Mouse (Mus musculus): ENCODE measurements around the gene Styxl1. TPM values are rescaled to one million over a fixed set of nuclear protein-coding genes. Genes with fewer than 3 reads are reported as not detected.

Styxl1 gene
- polyA plus RNA-seq, 1 experiment from 2014 or later, result 0.63 TPM

DNA sequence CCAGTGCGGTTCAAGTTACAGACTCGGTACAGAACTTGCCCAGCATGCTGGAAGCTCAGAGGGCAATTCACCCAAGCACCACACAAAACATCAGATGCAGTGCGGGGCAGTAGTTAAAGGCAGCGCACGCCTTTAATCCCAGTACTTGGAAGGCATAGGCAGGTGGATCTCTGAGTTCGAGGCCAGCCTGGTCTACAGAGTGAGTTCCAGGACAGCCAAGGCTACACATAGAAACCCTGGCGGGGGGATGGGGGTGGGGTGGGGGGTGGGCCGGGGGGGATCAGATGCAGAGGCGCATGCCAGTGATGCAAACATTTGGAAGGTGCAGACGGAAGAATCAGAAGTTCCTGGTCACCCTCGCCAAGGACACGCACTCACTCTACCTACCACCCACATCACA, 33.4 kb downstream of the Styxl1 start:
- Histone ChIP-seq H3K9ac (replicated peaks; ENCODE audit: low read length) (peak overlapping the region; percentile 86; the same call in 1 of the 2 replicates), H3K36me3 (ENCODE audit: control insufficient read depth, insufficient read depth, low read length) (peaks cover 17% of the 10 kb centered on the region), H3K4me3 (replicated peaks; ENCODE audit: low read depth, low read length) (peak overlapping the region; percentile 89), H3K4me2 (ENCODE audit: low read length) (peak overlapping the region; percentile 86), H3K9me3 (ENCODE audit: control insufficient read depth, low read length) (peaks cover 6% of the 10 kb centered on the region; the same call in 1 of the 2 replicates), H3K27me3 (ENCODE audit: control insufficient read depth, insufficient read depth, low read length) (no peaks in the 10 kb centered on the region), H3K27ac (replicated peaks; ENCODE audit: low read depth, low read length) (no peak overlapping the region), H3K4me1 (ENCODE audit: control insufficient read depth, insufficient read depth, low read length) (peaks cover 8% of the 10 kb centered on the region; the same call in 1 of the 2 replicates)
- DNase-seq (no peak), ATAC-seq (ENCODE audit: low FRiP score, low TSS enrichment) (peak; percentile 3; the same call in 1 of the 2 replicates)
- 21% methylated on average over 12 of the region's 12 CpGs for WGBS

DNA sequence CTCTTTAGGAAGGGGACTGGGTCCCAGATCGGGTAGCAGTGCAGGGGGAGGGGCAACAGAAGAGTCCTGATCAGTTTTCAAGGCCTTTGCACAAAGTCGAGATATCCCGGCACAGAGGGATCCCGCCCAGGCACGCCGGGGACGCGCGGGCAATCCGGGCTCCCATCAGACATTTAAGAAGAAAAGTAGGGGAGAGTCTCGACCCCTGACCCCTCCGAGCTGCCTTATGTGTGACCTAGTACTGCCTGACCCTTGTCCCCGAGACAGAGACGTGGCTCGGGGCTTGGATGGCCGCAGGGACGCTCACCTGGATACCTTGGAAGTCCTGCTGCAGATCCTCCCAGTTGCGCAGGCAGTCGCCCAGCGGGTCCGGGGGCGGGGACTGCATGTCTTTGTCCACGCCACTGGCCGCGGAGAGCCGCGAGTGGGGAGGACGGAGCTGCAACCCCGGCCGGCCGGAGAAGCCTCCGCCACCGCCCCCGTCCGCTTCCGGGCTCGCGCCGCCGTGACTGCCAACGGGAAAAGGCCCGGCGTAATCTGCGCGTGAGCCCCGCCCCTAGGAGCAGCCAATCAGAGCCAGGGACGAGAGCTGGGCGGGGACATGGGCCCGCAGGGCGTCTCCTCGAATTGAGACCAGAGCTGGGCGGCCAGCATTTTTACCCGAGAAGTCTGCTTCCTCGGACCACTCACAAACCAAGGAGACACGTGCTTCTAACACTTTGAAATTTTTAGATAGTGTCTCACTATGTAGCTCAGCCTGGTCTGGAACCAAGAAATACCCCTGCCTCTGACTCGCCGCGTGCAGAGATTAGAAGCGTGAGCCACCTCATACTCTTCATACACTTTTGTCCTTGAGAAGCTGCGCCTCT, 34.2 kb downstream of the Styxl1 start, which contains the start of gene Tmem120a:
Gene Tmem120a (minus strand): TSS at position 708 of the 869 bp plus-strand sequence.
- peak within 1 kb of the TSS; percentile 89 for H3K4me3 ChIP-seq (replicated peaks; ENCODE audit: low read depth, low read length)
- H3K9me3 ChIP-seq (ENCODE audit: control insufficient read depth, low read length), result peaks cover 6% of the 10 kb centered on the region; the same call in 1 of the 2 replicates
- H3K9ac ChIP-seq (replicated peaks; ENCODE audit: low read length), result peak within 1 kb of the TSS; percentile 86
- H3K27ac ChIP-seq (replicated peaks; ENCODE audit: low read depth, low read length), result peak within 1 kb of the TSS; percentile 52
- under 1% methylated on average over 60 of the region's 60 CpGs for WGBS
- peak; percentile 93 for ATAC-seq (ENCODE audit: low FRiP score, low TSS enrichment)
- peaks cover 21% of the 10 kb centered on the region for H3K36me3 ChIP-seq (ENCODE audit: control insufficient read depth, insufficient read depth, low read length)
- peak; percentile 95 for DNase-seq
- H3K4me1 ChIP-seq (ENCODE audit: control insufficient read depth, insufficient read depth, low read length), result peaks cover 8% of the 10 kb centered on the region; the same call in 1 of the 2 replicates
- no peaks in the 10 kb centered on the region for H3K27me3 ChIP-seq (ENCODE audit: control insufficient read depth, insufficient read depth, low read length)
- H3K4me2 ChIP-seq (ENCODE audit: low read length), result peak within 1 kb of the TSS; percentile 86

DNA sequence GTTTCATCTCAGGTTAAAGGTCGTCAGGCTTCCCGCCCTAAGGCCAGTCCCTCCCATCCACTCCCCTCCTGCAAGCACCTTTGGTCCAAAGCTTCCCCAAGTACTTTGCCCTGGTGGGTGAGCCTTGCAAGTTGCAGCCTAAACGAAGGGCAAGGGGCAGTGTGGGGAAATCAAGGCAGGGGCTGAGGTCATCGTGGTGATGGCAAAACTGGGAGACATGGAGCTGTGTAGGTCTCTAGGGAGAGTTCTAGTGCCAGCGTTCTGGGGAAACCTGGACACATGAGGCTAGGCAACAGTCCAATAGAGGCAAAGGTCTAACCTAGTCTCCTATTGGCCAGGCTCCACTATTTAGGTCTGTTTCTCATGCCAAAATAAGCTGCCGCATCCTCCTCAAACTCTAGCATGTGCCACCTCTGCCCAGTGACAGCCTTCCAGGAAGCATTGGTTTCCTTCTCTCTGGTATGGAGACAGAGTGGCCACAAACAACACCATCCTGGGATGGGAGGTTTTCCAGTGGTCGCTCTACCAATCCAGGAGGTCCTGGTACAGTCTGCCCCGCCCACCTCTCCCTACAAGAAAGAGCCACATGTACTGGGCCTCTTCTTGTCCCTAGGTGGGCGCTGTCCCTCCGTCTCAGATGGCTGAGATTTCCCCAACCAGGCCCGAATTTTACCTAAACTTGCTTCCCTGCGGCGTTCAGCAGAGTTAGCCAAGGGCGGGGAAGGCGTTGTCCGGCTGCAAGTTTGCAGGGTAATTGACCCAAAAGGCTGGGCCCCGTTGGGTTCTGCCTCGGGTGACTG, 35.0 kb downstream of the Styxl1 start:
- Histone ChIP-seq H3K27ac (replicated peaks; ENCODE audit: low read depth, low read length) (no peak overlapping the region), H3K4me1 (ENCODE audit: control insufficient read depth, insufficient read depth, low read length) (peaks cover 8% of the 10 kb centered on the region; the same call in 1 of the 2 replicates), H3K4me3 (replicated peaks; ENCODE audit: low read depth, low read length) (peak overlapping the region; percentile 89), H3K36me3 (ENCODE audit: control insufficient read depth, insufficient read depth, low read length) (peaks cover 25% of the 10 kb centered on the region), H3K9me3 (ENCODE audit: control insufficient read depth, low read length) (peaks cover 6% of the 10 kb centered on the region; the same call in 1 of the 2 replicates), H3K4me2 (ENCODE audit: low read length) (peak overlapping the region; percentile 86), H3K9ac (replicated peaks; ENCODE audit: low read length) (peak overlapping the region; percentile 86), H3K27me3 (ENCODE audit: control insufficient read depth, insufficient read depth, low read length) (no peaks in the 10 kb centered on the region)
- peak; percentile 71; the same call in 1 of the 2 replicates for ATAC-seq (ENCODE audit: low FRiP score, low TSS enrichment)
- DNase-seq, result peak; percentile 62
- WGBS, result 19% methylated on average over 18 of the region's 18 CpGs

DNA sequence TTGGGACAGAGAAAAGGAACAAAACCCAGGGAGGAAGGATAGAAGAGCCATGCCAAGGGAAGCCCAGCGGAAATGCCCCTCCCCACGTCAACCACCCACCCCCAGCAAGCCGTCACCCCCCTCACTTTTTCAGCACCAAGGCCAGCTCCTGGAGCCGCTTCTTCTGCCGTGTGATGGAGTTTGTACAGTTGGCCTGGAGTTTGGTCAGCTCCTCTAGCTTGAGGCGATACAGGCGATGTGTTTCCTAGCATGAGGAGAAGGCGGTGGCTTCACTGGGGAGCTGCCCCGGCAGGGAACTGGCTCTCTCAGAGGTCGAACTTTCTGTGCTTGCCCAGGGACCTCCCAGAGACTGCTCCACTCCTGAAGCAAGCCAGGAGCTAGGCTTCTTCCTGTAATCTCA, 36.0 kb downstream of the Styxl1 start:
- Histone ChIP-seq H3K36me3 (ENCODE audit: control insufficient read depth, insufficient read depth, low read length) (peaks cover 35% of the 10 kb centered on the region), H3K27ac (replicated peaks; ENCODE audit: low read depth, low read length) (no peak overlapping the region), H3K4me1 (ENCODE audit: control insufficient read depth, insufficient read depth, low read length) (peaks cover 8% of the 10 kb centered on the region; the same call in 1 of the 2 replicates), H3K27me3 (ENCODE audit: control insufficient read depth, insufficient read depth, low read length) (no peaks in the 10 kb centered on the region), H3K9ac (replicated peaks; ENCODE audit: low read length) (no peak overlapping the region), H3K4me2 (ENCODE audit: low read length) (no peak overlapping the region), H3K9me3 (ENCODE audit: control insufficient read depth, low read length) (no peaks in the 10 kb centered on the region; the same call in 1 of the 2 replicates), H3K4me3 (replicated peaks; ENCODE audit: low read depth, low read length) (no peak overlapping the region)
- 71% methylated on average over 10 of the region's 10 CpGs for WGBS
- no peak for ATAC-seq (ENCODE audit: low FRiP score, low TSS enrichment)
- DNase-seq, result no peak

DNA sequence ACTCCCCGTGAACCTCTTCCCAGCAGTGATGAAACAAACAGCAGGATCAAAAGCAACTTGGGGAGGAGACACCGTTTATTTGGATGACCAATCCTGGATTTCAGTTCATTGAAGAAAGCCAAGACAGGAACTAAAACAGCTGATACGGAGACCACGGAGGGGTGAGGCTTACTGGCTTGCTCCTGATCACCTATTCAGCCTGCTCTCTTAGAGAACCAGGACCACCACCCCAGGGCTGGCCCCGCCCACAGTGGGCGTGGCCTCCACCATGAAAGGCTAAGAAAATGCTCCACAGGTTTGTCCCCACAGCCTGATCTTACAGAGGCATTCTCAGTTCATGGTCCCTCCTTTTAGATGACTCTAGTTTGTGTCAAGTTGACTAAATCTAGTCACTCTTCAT, 39.9 kb downstream of the Styxl1 start:
- no peaks in the 10 kb centered on the region for H3K27me3 ChIP-seq (ENCODE audit: control insufficient read depth, insufficient read depth, low read length)
- no peaks in the 10 kb centered on the region for H3K9me3 ChIP-seq (ENCODE audit: control insufficient read depth, low read length)
- H3K4me3 ChIP-seq (replicated peaks; ENCODE audit: low read depth, low read length), result no peak overlapping the region
- H3K4me2 ChIP-seq (ENCODE audit: low read length), result no peak overlapping the region
- 28% methylated on average over 6 of the region's 6 CpGs for WGBS
- peaks cover 74% of the 10 kb centered on the region for H3K36me3 ChIP-seq (ENCODE audit: control insufficient read depth, insufficient read depth, low read length)
- ATAC-seq (ENCODE audit: low FRiP score, low TSS enrichment) (no peak), DNase-seq (peak; percentile 20)
- peaks cover 4% of the 10 kb centered on the region; the same call in 1 of the 2 replicates for H3K4me1 ChIP-seq (ENCODE audit: control insufficient read depth, insufficient read depth, low read length)
- no peak overlapping the region for H3K9ac ChIP-seq (replicated peaks; ENCODE audit: low read length)
- no peak overlapping the region for H3K27ac ChIP-seq (replicated peaks; ENCODE audit: low read depth, low read length)

DNA sequence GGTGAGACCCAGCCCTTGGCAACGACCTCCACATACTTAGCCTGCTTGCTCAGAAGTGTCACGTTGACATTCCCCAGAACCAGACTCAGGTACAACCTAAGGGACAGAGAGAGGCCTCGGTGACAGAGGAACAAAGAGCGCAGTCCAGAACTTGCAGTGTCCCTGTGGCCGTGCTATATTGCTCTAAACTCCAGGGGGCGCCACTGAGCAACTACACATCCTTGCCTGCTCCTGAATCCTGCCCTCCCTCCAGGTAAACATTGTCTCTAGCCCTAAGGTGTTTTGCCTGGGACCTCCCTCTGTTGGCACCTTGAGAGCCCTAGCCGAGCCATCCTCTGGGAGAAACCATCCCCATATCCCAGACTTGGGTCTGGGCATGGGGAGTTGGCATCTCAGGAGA, 41.0 kb downstream of the Styxl1 start:
- no peaks in the 10 kb centered on the region for H3K9me3 ChIP-seq (ENCODE audit: control insufficient read depth, low read length)
- no peaks in the 10 kb centered on the region for H3K4me1 ChIP-seq (ENCODE audit: control insufficient read depth, insufficient read depth, low read length)
- ATAC-seq (ENCODE audit: low FRiP score, low TSS enrichment), result no peak
- no peak overlapping the region for H3K27ac ChIP-seq (replicated peaks; ENCODE audit: low read depth, low read length)
- H3K4me2 ChIP-seq (ENCODE audit: low read length), result no peak overlapping the region
- peaks cover 85% of the 10 kb centered on the region for H3K36me3 ChIP-seq (ENCODE audit: control insufficient read depth, insufficient read depth, low read length)
- no peaks in the 10 kb centered on the region for H3K27me3 ChIP-seq (ENCODE audit: control insufficient read depth, insufficient read depth, low read length)
- H3K4me3 ChIP-seq (replicated peaks; ENCODE audit: low read depth, low read length), result no peak overlapping the region
- 80% methylated on average over 7 of the region's 7 CpGs for WGBS
- no peak for DNase-seq
- no peak overlapping the region for H3K9ac ChIP-seq (replicated peaks; ENCODE audit: low read length)

DNA sequence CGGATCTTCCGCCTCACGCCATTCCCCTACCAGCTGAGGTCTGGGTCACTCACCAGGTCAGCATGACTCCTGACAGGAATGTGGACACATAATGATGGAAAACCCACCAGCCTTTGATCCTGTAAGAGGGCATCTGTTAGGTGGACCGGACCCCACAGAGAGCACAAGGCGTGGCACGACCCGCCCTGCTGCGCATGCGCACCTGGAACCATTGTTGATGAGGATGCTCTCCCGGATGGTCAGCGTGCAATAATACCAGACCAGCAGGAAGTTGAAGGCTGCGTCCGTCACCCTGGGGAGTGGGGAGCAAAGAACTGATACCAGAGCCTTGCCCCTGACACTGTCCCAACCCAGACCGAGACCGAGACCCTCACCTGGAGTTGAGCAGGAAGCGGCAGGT, 41.6 kb downstream of the Styxl1 start:
- Histone ChIP-seq H3K4me3 (replicated peaks; ENCODE audit: low read depth, low read length) (no peak overlapping the region), H3K9ac (replicated peaks; ENCODE audit: low read length) (no peak overlapping the region), H3K4me1 (ENCODE audit: control insufficient read depth, insufficient read depth, low read length) (no peaks in the 10 kb centered on the region), H3K27ac (replicated peaks; ENCODE audit: low read depth, low read length) (no peak overlapping the region), H3K36me3 (ENCODE audit: control insufficient read depth, insufficient read depth, low read length) (peaks cover 85% of the 10 kb centered on the region), H3K4me2 (ENCODE audit: low read length) (no peak overlapping the region), H3K9me3 (ENCODE audit: control insufficient read depth, low read length) (no peaks in the 10 kb centered on the region), H3K27me3 (ENCODE audit: control insufficient read depth, insufficient read depth, low read length) (no peaks in the 10 kb centered on the region)
- DNase-seq, result no peak
- no peak for ATAC-seq (ENCODE audit: low FRiP score, low TSS enrichment)
- 96% methylated on average over 16 of the region's 16 CpGs for WGBS

DNA sequence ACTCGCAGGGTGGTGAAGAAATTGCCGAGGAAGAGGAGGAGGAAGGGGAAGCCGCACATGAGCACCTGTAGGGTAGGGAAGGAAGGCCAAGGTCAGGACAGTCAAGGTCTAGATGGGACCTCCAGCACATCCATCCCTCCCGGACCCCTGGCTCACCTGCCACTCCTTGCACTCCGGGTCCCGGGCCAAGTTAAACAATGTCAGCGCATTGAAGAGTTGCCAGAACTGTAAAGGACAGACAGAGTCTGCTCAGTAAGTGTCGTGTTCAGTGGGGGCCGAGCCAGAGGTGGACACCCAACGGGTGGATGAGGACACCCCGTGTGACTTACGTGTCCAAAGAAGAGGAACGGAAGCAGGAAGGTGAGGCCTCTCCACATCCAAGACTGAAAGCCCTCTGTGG, 42.4 kb downstream of the Styxl1 start:
- DNase-seq (no peak), ATAC-seq (ENCODE audit: low FRiP score, low TSS enrichment) (no peak)
- H3K4me1 ChIP-seq (ENCODE audit: control insufficient read depth, insufficient read depth, low read length), result no peaks in the 10 kb centered on the region
- H3K27ac ChIP-seq (replicated peaks; ENCODE audit: low read depth, low read length), result no peak overlapping the region
- WGBS, result 94% methylated on average over 13 of the region's 13 CpGs
- no peaks in the 10 kb centered on the region for H3K9me3 ChIP-seq (ENCODE audit: control insufficient read depth, low read length)
- H3K27me3 ChIP-seq (ENCODE audit: control insufficient read depth, insufficient read depth, low read length), result no peaks in the 10 kb centered on the region
- H3K9ac ChIP-seq (replicated peaks; ENCODE audit: low read length), result no peak overlapping the region
- peaks cover 85% of the 10 kb centered on the region for H3K36me3 ChIP-seq (ENCODE audit: control insufficient read depth, insufficient read depth, low read length)
- H3K4me3 ChIP-seq (replicated peaks; ENCODE audit: low read depth, low read length), result no peak overlapping the region
- no peak overlapping the region for H3K4me2 ChIP-seq (ENCODE audit: low read length)
